Mouse (Mus musculus) forebrain, embryonic 12.5 days (tissue): ENCODE results near the gene Naaladl2. TPM values are rescaled to one million over a fixed set of nuclear protein-coding genes. Genes with fewer than 3 reads are reported as not detected.
A peak's percentile ranks its signal among the peaks of the same experiment; 100 is the strongest.
"Not testable (repeated sequence)": the region's sequence is repeated elsewhere in the genome, so short reads cannot be mapped to it uniquely, and the experiment has no call there.

Experiments
- ATAC-seq: fragments of 200-750 bp; cut with Nextera tagmentation; 2 replicates; pipeline ENCODE4 v1.8.0; 2017; ENCODE audit warnings: moderate TSS enrichment; ENCODE audit not compliant: low FRiP score
- H3K27ac ChIP-seq: fragments of 300-500 bp; sonication (generic); 2 replicates; pipeline ENCODE4 v1.5.1; 2016; ENCODE audit warnings: mild to moderate bottlenecking
- H3K27me3 ChIP-seq: fragments of 300-500 bp; sonication (generic); 2 replicates; pipeline ENCODE4 v1.6.1; 2016; ENCODE audit warnings: mild to moderate bottlenecking
- H3K36me3 ChIP-seq: fragments of 300-500 bp; sonication (generic); replicated peaks from 2 replicates; pipeline ENCODE4 v1.6.1; 2016; ENCODE audit warnings: mild to moderate bottlenecking
- H3K4me1 ChIP-seq: fragments of 300-500 bp; sonication (generic); 2 replicates; pipeline ENCODE4 v1.6.1; 2016
- H3K4me2 ChIP-seq: fragments of 300-500 bp; sonication (generic); 2 replicates; pipeline ENCODE4 v1.6.1; 2016; ENCODE audit warnings: mild to moderate bottlenecking, moderate library complexity
- H3K4me3 ChIP-seq: fragments of 300-500 bp; sonication (generic); replicated peaks from 2 replicates; pipeline ENCODE4 v1.5.1; 2016; ENCODE audit warnings: mild to moderate bottlenecking
- H3K9ac ChIP-seq: fragments of 300-500 bp; sonication (generic); 2 replicates; pipeline ENCODE4 v1.6.1; 2016; ENCODE audit warnings: mild to moderate bottlenecking
- H3K9me3 ChIP-seq: fragments of 300-500 bp; sonication (generic); 2 replicates; pipeline ENCODE4 v1.6.1; 2016
- WGBS: fragments of 180-500 bp; shearing (Covaris S2); methylation state at CpG from one replicate; pipeline ENCODE4 v1.1.7; 2016; 5-methylcytosine and 5-hydroxymethylcytosine counted together
- polyA plus RNA-seq: library from polyadenylated mRNA; unstranded; fragments of >200 nt; fragmentation: Nextera tagmentation; extraction: Ambion mirVana; gene quantifications from 2 replicates; pipeline ENCODE4 v1.2.1, GENCODE M21; 2016

The Naaladl2 gene
- polyA plus RNA-seq, 1 experiment from 2014 or later = 0.41 TPM

DNA sequence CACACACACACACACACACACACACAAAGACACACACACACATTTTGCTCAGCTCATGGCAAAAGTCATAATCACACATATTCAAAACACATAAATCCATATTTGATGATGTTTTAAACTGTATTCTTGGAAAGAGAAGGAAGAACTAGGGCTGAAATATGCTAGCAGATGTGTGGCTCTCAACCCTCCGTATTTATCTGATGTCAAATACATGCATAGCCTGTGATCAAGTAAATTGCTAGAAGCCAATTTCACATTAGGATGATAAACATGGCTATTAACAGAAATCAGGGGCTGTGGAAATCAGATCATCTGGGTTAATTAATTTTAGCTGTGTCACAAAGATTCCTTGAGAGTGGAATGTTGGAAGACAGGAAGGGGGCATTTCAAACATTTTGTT is 752.8 kb downstream of the Naaladl2 start:
- no peak for ATAC-seq
- no peaks in the 10 kb centered on the region for H3K9me3 ChIP-seq
- H3K9ac ChIP-seq = no peak overlapping the region
- H3K36me3 ChIP-seq = no peaks in the 10 kb centered on the region
- 60% methylated on average over 1 of the region's 1 CpGs for WGBS
- no peaks in the 10 kb centered on the region for H3K4me1 ChIP-seq
- no peaks in the 10 kb centered on the region for H3K27me3 ChIP-seq
- H3K4me2 ChIP-seq = no peak overlapping the region
- H3K4me3 ChIP-seq = no peak overlapping the region
- H3K27ac ChIP-seq = no peak overlapping the region

DNA sequence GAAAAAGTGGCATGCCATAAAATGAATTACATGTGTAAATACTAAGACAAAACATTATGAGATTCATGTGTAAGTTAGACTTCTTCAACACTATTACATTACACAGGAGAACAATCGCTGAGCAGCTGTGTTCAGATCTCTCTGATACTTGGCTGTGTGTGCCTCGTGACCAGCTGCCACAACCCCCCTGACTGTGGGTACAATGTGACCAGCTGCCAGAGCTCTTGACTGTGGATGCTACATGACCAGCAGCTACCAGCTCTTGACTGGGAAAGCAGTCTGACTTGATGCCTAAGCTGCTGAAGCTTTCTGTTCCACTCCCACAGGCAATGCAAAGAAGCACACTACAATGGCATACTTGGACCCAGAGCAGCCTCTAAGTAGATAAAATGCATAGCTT is 789.1 kb downstream of the Naaladl2 start:
- H3K4me1 ChIP-seq = no peaks in the 10 kb centered on the region
- no peak overlapping the region for H3K4me3 ChIP-seq
- no peaks in the 10 kb centered on the region for H3K36me3 ChIP-seq
- no peaks in the 10 kb centered on the region for H3K9me3 ChIP-seq
- no peaks in the 10 kb centered on the region for H3K27me3 ChIP-seq
- no peak overlapping the region for H3K4me2 ChIP-seq
- peak; percentile 63; the same call in 1 of the 2 replicates for ATAC-seq
- no peak overlapping the region for H3K27ac ChIP-seq
- H3K9ac ChIP-seq = no peak overlapping the region
- WGBS = 64% methylated on average over 2 of the region's 2 CpGs

DNA sequence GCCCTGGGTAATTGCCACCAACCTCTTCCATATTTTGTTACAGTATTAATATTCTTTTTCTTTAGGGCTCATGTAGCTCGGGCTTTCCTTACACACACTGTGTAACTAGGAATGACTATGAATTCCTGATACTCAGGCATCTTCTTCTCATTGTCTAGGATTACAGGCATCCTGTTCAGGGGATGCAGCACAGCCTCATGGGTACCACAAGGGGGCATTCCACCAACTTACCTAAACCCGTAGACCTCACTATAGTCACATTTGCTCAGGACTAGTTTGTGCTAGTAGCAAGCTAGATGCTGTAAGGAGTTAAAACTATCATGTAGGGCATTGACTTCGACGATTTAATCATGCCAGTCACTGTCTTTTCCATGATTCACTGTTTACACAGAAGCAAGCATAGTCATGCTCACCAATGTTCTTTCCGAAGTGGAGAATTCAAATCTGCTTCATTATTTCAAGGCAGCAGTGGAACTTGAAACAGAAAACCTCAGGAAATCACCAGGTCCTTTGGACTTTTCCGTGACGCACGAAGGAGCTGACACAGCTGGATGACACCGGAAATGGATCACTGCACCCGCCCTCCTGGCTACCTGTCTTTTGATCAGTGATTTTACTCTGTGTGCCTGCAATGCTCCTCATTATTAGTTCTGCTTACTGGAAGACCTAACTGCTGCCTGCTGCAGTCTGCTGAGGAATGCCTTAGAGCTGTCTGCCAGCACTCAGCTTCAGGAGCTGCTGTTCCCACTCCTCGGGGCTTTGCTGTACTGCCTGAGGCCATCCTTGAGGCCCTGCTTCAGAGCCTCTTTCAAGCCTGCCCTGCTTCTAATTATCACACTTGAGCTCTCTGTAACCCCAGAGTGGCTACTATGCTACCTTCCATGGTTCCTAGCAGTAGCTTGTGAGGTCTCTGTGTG is 822.3 kb downstream of the Naaladl2 start:
- Histone ChIP-seq H3K4me1 (no peaks in the 10 kb centered on the region), H3K36me3 (no peaks in the 10 kb centered on the region), H3K4me3 (no peak overlapping the region), H3K27ac (no peak overlapping the region), H3K9ac (no peak overlapping the region), H3K4me2 (no peak overlapping the region), H3K27me3 (no peaks in the 10 kb centered on the region), H3K9me3 (no peaks in the 10 kb centered on the region)
- no peak for ATAC-seq
- 88% methylated on average over 11 of the region's 11 CpGs for whole genome bisulfite sequencing

DNA sequence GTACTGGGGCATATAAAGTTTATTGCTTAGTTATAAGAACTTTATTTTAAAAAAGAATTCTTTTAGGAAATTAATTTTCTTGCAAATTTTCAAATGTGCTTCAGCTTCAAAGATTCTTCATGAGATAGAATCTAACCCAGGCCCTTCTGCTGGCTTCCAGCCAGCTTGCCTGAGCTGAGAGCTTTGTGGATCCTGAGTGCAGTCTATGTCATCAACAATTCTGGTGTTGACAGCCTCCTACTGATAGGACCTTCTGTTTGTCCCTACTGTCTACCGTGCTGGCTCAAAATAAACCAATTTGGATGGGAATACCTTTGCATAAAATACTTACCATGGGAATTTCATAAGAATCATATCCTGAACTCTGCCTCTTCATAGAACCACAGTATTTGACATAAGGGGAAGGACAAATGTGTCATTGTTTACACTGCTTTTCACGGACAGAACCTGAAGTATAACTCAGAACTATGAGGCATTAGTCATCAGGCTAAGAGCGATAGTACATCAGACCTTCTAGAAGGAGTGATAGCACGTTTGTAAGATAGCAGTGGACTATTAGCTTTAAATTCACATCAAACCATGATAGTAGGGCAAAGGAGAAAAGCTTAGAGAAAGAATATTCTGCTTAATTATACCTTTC is 829.3 kb downstream of the Naaladl2 start:
- Histone ChIP-seq H3K9ac (no peak overlapping the region), H3K27ac (no peak overlapping the region), H3K4me1 (no peaks in the 10 kb centered on the region), H3K4me3 (no peak overlapping the region), H3K36me3 (no peaks in the 10 kb centered on the region), H3K27me3 (no peaks in the 10 kb centered on the region), H3K4me2 (no peak overlapping the region), H3K9me3 (no peaks in the 10 kb centered on the region)
- ATAC-seq = no peak
- WGBS = 87% methylated on average over 4 of the region's 4 CpGs

DNA sequence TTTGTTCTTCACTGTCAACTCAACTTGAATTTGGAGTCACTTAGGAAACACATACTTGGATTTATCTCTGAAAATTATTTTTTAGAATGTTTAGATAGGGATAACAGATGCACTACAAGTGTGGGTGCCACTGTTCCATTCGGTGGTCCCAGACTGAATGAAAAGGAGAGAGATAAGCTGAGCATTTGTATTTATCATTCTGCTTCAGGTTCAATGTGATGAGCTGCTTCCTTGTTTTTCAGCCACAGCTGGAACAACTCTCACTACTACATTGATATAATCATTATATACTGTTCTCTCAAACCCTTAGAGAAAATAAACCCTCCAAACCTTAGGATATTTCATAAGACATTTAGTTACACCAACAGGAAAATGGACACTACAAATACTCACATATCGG is 918.6 kb downstream of the Naaladl2 start:
- Histone ChIP-seq H3K36me3 (no peaks in the 10 kb centered on the region), H3K27me3 (no peaks in the 10 kb centered on the region), H3K9me3 (no peaks in the 10 kb centered on the region), H3K9ac (no peak overlapping the region), H3K4me3 (no peak overlapping the region), H3K27ac (no peak overlapping the region), H3K4me1 (no peaks in the 10 kb centered on the region), H3K4me2 (no peak overlapping the region)
- ATAC-seq = no peak
- 91% methylated on average over 2 of the region's 2 CpGs for WGBS

GRCm38 (mm10) chr3:24217476-24217875 is 926.6 kb downstream of the Naaladl2 start:
- no peaks in the 10 kb centered on the region for H3K27me3 ChIP-seq
- no peaks in the 10 kb centered on the region for H3K9me3 ChIP-seq
- no peak overlapping the region for H3K4me2 ChIP-seq
- H3K4me3 ChIP-seq = no peak overlapping the region
- H3K4me1 ChIP-seq = no peaks in the 10 kb centered on the region
- 87% methylated on average over 1 of the region's 1 CpGs for WGBS
- H3K9ac ChIP-seq = no peak overlapping the region
- H3K27ac ChIP-seq = no peak overlapping the region
- ATAC-seq = no peak
- H3K36me3 ChIP-seq = no peaks in the 10 kb centered on the region

GRCm38 (mm10) chr3:24166531-24166930 is 977.5 kb downstream of the Naaladl2 start:
- no peak overlapping the region for H3K27ac ChIP-seq
- no peak overlapping the region for H3K9ac ChIP-seq
- H3K4me2 ChIP-seq = no peak overlapping the region
- no peaks in the 10 kb centered on the region for H3K27me3 ChIP-seq
- H3K36me3 ChIP-seq = no peaks in the 10 kb centered on the region
- H3K4me1 ChIP-seq = no peaks in the 10 kb centered on the region
- no peak overlapping the region for H3K4me3 ChIP-seq
- ATAC-seq = no peak
- no peaks in the 10 kb centered on the region for H3K9me3 ChIP-seq

GRCm38 (mm10) chr3:24163992-24164391 is 980.1 kb downstream of the Naaladl2 start:
- H3K4me2 ChIP-seq = no peak overlapping the region
- no peaks in the 10 kb centered on the region for H3K4me1 ChIP-seq
- no peak overlapping the region for H3K9ac ChIP-seq
- H3K27me3 ChIP-seq = no peaks in the 10 kb centered on the region
- H3K36me3 ChIP-seq = no peaks in the 10 kb centered on the region
- H3K9me3 ChIP-seq = no peaks in the 10 kb centered on the region
- no peak for ATAC-seq
- H3K4me3 ChIP-seq = no peak overlapping the region
- H3K27ac ChIP-seq = no peak overlapping the region

GRCm38 (mm10) chr3:24151086-24151815 is 992.8 kb downstream of the Naaladl2 start:
- H3K27me3 ChIP-seq, H3K9ac ChIP-seq, H3K27ac ChIP-seq, H3K4me3 ChIP-seq, H3K9me3 ChIP-seq, H3K4me2 ChIP-seq, ATAC-seq, H3K36me3 ChIP-seq, H3K4me1 ChIP-seq: not testable (repeated sequence)
- 65% methylated on average over 4 of the region's 4 CpGs for WGBS

DNA sequence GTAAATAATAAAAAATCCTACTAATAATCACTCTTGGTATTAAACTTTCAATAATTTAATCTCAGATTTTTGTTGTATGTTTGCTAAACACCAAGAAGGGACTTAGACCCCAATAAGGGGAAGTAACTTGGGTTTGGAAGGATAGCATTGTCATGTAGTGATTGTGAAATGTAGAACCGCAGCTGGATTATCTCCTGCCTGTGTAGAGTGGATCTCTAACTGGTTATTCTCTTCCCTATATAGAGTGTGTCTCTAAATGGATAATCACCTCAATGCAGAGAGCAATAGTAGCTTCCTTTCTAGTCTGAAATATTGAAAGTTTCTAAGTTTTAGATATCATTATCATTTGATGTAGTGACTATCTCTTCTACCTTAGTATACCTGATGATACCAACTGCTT is 1001.3 kb downstream of the Naaladl2 start:
- no peaks in the 10 kb centered on the region for H3K27me3 ChIP-seq
- H3K4me1 ChIP-seq = no peaks in the 10 kb centered on the region
- H3K9me3 ChIP-seq = no peaks in the 10 kb centered on the region
- H3K9ac ChIP-seq = no peak overlapping the region
- no peak overlapping the region for H3K27ac ChIP-seq
- no peaks in the 10 kb centered on the region for H3K36me3 ChIP-seq
- H3K4me3 ChIP-seq = no peak overlapping the region
- no peak overlapping the region for H3K4me2 ChIP-seq
- no peak for ATAC-seq
- WGBS = 95% methylated on average over 1 of the region's 1 CpGs

DNA sequence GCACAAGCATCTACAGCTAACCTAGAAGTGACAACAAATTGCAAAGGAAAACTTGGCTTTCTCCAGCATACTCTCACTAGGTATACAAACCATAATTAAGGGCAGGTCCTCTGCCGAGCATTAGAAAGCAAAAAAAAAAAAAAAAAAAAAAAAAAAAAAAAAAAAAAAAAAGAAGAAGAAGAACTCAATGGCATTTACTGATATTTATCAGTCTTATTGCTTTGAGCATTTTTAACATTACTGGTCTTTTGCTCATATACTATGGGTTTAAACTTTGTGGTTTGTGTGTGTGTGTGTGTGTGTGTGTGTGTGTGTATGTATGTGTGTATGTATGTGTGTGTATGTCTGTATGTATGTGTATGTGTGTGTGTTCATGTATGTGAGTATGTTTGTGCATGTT is 1006.1 kb downstream of the Naaladl2 start:
- H3K4me1 ChIP-seq = no peaks in the 10 kb centered on the region
- WGBS = 88% methylated on average over 1 of the region's 1 CpGs
- H3K27me3 ChIP-seq = no peaks in the 10 kb centered on the region
- no peaks in the 10 kb centered on the region for H3K9me3 ChIP-seq
- H3K4me3 ChIP-seq = no peak overlapping the region
- no peaks in the 10 kb centered on the region for H3K36me3 ChIP-seq
- no peak overlapping the region for H3K9ac ChIP-seq
- ATAC-seq = no peak
- no peak overlapping the region for H3K4me2 ChIP-seq
- H3K27ac ChIP-seq = no peak overlapping the region

DNA sequence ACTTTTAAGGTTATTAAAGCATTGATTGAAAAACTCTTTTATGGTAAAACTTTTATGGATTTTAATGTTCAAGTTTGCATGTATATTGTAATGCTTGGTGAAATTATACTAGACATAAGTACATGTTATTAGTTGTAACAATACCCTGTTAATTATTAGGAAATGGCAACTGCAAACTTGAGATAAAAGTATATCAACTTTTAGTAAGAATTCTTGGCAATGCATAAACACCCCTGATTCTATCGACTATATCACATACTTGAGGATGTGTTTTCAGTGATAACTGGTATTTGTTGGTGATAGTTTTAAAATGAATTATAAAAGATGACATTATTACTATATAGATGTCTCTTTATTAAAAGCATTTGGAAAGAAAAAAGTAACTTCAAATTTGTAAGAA is 1017.9 kb downstream of the Naaladl2 start:
- H3K4me3 ChIP-seq = no peak overlapping the region
- H3K27ac ChIP-seq = no peak overlapping the region
- H3K27me3 ChIP-seq = no peaks in the 10 kb centered on the region
- ATAC-seq = no peak
- no peaks in the 10 kb centered on the region for H3K4me1 ChIP-seq
- 91% methylated on average over 1 of the region's 1 CpGs for WGBS
- H3K36me3 ChIP-seq = no peaks in the 10 kb centered on the region
- no peak overlapping the region for H3K4me2 ChIP-seq
- H3K9ac ChIP-seq = no peak overlapping the region
- H3K9me3 ChIP-seq = no peaks in the 10 kb centered on the region
